Mouse (Mus musculus) mammary gland, adult 2 months (tissue): ENCODE data around the gene Cfap300. TPM values are rescaled to one million over a fixed set of nuclear protein-coding genes. Genes with fewer than 3 reads are reported as not detected.

ENCODE experiments used
- polyA plus RNA-seq: library from polyadenylated mRNA; depleted of rRNA; stranded (reverse); fragments of >200 nt; gene quantifications from 2 replicates; pipeline ENCODE4 v1.2.3, GENCODE M21; 2012; ENCODE audit warnings: low replicate concordance; rRNA removed

Cfap300 gene
- 1.1 and 2.4 TPM in 2 replicates for polyA plus RNA-seq

DNA sequence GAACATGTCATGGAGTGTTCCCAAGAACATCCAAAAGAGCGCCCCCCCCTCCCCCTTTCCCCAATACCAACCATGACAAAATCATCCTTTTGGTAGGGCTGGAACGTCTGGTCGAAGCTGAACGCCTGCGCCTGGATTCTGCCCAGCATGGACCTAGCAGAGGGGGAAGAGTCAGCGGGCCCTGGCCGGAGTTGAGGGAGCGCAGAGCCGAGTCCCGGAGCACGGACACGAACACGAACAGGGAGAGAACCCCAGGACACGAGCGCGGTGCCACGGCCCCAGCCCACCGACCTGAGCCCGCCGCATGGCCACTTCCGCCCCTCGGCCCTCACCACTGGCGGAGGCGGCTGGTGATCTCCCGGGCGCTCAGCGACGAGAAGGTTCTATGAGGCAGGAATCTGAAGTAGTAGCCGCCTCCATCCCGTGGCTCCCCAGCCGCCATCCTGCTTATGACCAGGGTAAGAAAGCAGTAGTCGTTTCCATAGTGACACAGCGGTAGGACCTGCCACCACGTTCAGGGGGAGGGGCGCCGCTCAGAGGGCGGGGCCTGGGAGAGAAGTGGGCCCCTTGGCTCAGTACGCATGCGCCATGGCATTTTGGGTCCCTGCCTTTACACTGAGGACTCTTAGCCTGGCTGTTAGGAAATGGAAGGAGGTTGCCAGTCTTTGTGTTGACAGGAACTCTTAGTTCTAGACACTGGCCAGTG lies at the start of gene Cfap300:
Gene Cfap300, minus strand, starts transcription at position 486 of the 706 bp plus-strand sequence.

DNA sequence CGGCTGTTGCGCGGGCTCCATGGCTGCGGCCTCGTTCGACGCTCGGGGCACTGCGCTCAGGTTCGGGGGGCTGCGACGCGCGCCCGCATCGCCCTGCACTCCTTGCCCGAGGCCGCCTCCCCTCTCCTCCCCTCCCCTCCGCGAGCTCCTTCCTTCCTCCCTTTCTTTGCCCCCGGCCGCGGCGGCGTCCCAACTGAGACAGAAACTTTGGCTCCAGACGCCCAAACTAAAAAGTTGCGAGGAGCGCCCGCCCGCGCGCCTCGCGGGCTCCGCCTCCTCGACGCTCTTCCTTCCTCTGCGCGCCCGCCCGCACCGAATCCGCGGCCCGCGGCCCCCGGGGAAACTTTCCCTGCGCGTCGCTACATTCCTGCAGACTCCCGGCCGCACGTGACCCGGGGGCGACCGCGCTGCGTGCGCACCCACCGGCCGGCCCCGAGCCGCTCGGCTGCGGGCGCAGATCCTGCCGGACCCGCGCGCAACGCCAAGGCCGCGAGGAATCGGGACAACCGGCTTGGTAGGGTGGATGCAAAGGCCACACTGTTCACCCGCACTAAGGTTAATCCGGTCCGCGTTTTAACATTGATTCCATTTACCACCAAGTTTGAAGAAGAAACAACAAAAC lies 38.1 kb downstream of the Cfap300 start, which contains the start of gene Yap1:
Gene Yap1, minus strand, starts transcription at position 227 of the 622 bp plus-strand sequence.

Other genes with a start within 250 kb of the Cfap300 start
- 14.3 and 22.6 TPM in 2 replicates for gene Birc2, start 205.8 kb downstream of the Cfap300 start, polyA plus RNA-seq
- 22.4 and 36.1 TPM in 2 replicates for gene Birc3, start 169.6 kb downstream of the Cfap300 start, polyA plus RNA-seq
- 36.4 and 55.3 TPM in 2 replicates for gene Yap1, start 38.2 kb downstream of the Cfap300 start, polyA plus RNA-seq
- 1.0 and 1.4 TPM in 2 replicates for gene Cep126, start 91.5 kb upstream of the Cfap300 start, polyA plus RNA-seq